Comparison of ENCODE assay signal across 1 mouse cellular context in genomic region chr1:131736494-131736893, GRCm38 (mm10).
TF ChIP-seq lines count a peak whose summit lies in the region.

No protein-coding gene starts in this region.

TF ChIP-seq in MEL, 35 proteins besides CTCF, POLR2A, EP300 and RAD21 (continued from another document):
- TF ChIP-seq USF2 (IDR thresholded peaks at IDR 0.05; ENCODE audit: borderline replicate concordance in 1 of 2, insufficient read depth in 1 of 2, low read depth in 1 of 2, low read length in 2 of 2) (no peak), TBP (IDR thresholded peaks at IDR 0.05; ENCODE audit: low read depth, low read length) (no peak), MAZ (IDR thresholded peaks at IDR 0.05; ENCODE audit: low read depth, low read length) (no peak), ZMIZ1 (IDR thresholded peaks at IDR 0.05; ENCODE audit: low read depth, low read length) (no peak), BHLHE40 (IDR thresholded peaks at IDR 0.05; ENCODE audit: borderline replicate concordance, low read depth, low read length) (peak; percentile 82), MYC (IDR thresholded peaks at IDR 0.05; ENCODE audit: low read depth, low read length) (0 out of 2 replicates have a peak, but pooled peaks have one; percentile 42), CHD2 (IDR thresholded peaks at IDR 0.05; ENCODE audit: low read length) (no peak), SMC3 (IDR thresholded peaks at IDR 0.05; ENCODE audit: low read depth, low read length) (no peak), JUND (IDR thresholded peaks at IDR 0.05; ENCODE audit: low read depth, low read length) (no peak), HCFC1 (IDR thresholded peaks at IDR 0.05; ENCODE audit: low read depth, low read length) (no peak), UBTF (IDR thresholded peaks at IDR 0.05; ENCODE audit: borderline replicate concordance, insufficient read depth, low read depth, low read length) (no peak), E2F4 (IDR thresholded peaks at IDR 0.05; ENCODE audit: borderline replicate concordance, low read depth, low read length) (no peak), GABPA (IDR thresholded peaks at IDR 0.05; ENCODE audit: low read depth, low read length) (no peak; the same call in 1 of the 2 replicates), ZC3H11A (IDR thresholded peaks at IDR 0.05; ENCODE audit: low read depth, low read length) (no peak), GATA1 (IDR thresholded peaks at IDR 0.05; ENCODE audit: low read depth, low read length) (peak; percentile 75), MEF2A (IDR thresholded peaks at IDR 0.05; ENCODE audit: extremely low read depth, insufficient replicate concordance, low read depth, low read length, poor library complexity, severe bottlenecking) (peak; percentile 95; the same call in 1 of the 2 replicates)
